Mouse (Mus musculus) macrophage (primary cell): ENCODE measurements around the gene Patj. TPM values are rescaled to one million over a fixed set of nuclear protein-coding genes. Genes with fewer than 3 reads are reported as not detected.
A peak's percentile ranks its signal among the peaks of the same experiment; 100 is the strongest.
"Not testable (repeated sequence)": the region's sequence is repeated elsewhere in the genome, so short reads cannot be mapped to it uniquely, and the experiment has no call there.

ENCODE experiments used
- H3K27ac ChIP-seq: fragments of 350-480 bp; formaldehyde crosslinking; 2 replicates; pipeline ENCODE4 v1.9.0; 2021
- H3K36me3 ChIP-seq: fragments of 350-480 bp; formaldehyde crosslinking; 2 replicates; pipeline ENCODE4 v1.9.0; 2021; ENCODE audit errors: inconsistent target
- H3K4me3 ChIP-seq: fragments of 350-480 bp; formaldehyde crosslinking; 2 replicates; pipeline ENCODE4 v1.9.0; 2021; ENCODE audit errors: inconsistent target
- H3K79me2 ChIP-seq: fragments of 350-480 bp; formaldehyde crosslinking; 2 replicates; pipeline ENCODE4 v1.9.0; 2021; ENCODE audit errors: inconsistent target
- WGBS: methylation state at CpG from one replicate; pipeline ENCODE4 v1.1.7; 2026; ENCODE audit warnings: inconsistent platforms; ENCODE audit not compliant: missing documents; 5-methylcytosine and 5-hydroxymethylcytosine counted together
- polyA plus RNA-seq: library from polyadenylated mRNA; stranded (reverse); fragments of 250-400 nt; gene quantifications from 3 replicates; pipeline ENCODE4 v1.2.4, GENCODE M21; 2018; ENCODE audit warnings: inconsistent platforms
- total RNA-seq, 78 experiments: library from RNA; depleted of rRNA; stranded (reverse); fragments of 250-400 nt; gene quantifications; 1 replicate in 9 of 78; 2 replicates in 24 of 78; 3 replicates in 43 of 78; 4 replicates in 2 of 78; pipeline ENCODE4 v1.2.4; 2018; ENCODE audit warnings: inconsistent platforms in 56 of 78

Patj gene
- 1 to 10 TPM in 19 of 26 experiments, under 1 TPM in 7; 0.32 to 6.0 (median 1.2) TPM for total RNA-seq (2018; cell fraction: chromatin; rRNA removed)
- 1 to 10 TPM in 1 of 26 experiments, under 1 TPM in 25; 0.15 to 1.6 (median 0.48) TPM for total RNA-seq (2018; cell fraction: cytosol; rRNA removed)
- total RNA-seq (2018; cell fraction: nucleus; rRNA removed): 1 to 10 TPM in 13 of 26 experiments, under 1 TPM in 13; 0.18 to 3.8 (median 0.95) TPM
- 0.16 to 0.39 TPM (median 0.34 TPM) in 3 replicates for polyA plus RNA-seq

- Histone ChIP-seq H3K36me3 (no peaks in the 10 kb centered on the region), H3K27ac (no peak within 1 kb of the TSS), H3K4me3 (no peak within 1 kb of the TSS), H3K79me2 (no peaks in the 10 kb centered on the region)
- WGBS: 4% methylated on average over 64 of the region's 73 CpGs
Observed at GRCm38 (mm10) chr4:98395690-98396437, at the start of gene Patj. Patj (plus strand) TSS chr4:98395785.

- WGBS: 68% methylated on average over 5 of the region's 5 CpGs
- H3K27ac ChIP-seq: no peak overlapping the region
- H3K4me3 ChIP-seq: no peak overlapping the region
- no peaks in the 10 kb centered on the region for H3K36me3 ChIP-seq
- H3K79me2 ChIP-seq: no peaks in the 10 kb centered on the region
Observed at GRCm38 (mm10) chr4:98348580-98348979, 47.0 kb upstream of the Patj start.

GRCm38 (mm10) chr4:98358034-98358809, 37.4 kb upstream of the Patj start:
- Histone ChIP-seq H3K27ac (no peak overlapping the region), H3K4me3 (no peak overlapping the region), H3K36me3 (peaks cover 46% of the 10 kb centered on the region), H3K79me2 (no peaks in the 10 kb centered on the region)
- 93% methylated on average over 9 of the region's 9 CpGs for WGBS

GRCm38 (mm10) chr4:98375401-98375800, 20.2 kb upstream of the Patj start:
- WGBS: 83% methylated on average over 4 of the region's 4 CpGs
- H3K79me2 ChIP-seq: peaks cover 35% of the 10 kb centered on the region; the same call in 1 of the 2 replicates
- no peak overlapping the region for H3K4me3 ChIP-seq
- H3K36me3 ChIP-seq: peaks cover 5% of the 10 kb centered on the region; the same call in 1 of the 2 replicates
- H3K27ac ChIP-seq: no peak overlapping the region

GRCm38 (mm10) chr4:98376943-98377342, 18.6 kb upstream of the Patj start:
- Histone ChIP-seq H3K36me3 (peaks cover 5% of the 10 kb centered on the region; the same call in 1 of the 2 replicates), H3K79me2 (peaks cover 50% of the 10 kb centered on the region; the same call in 1 of the 2 replicates), H3K27ac (no peak overlapping the region), H3K4me3 (no peak overlapping the region)
- WGBS: 91% methylated on average over 2 of the region's 2 CpGs

- under 1% methylated on average over 45 of the region's 46 CpGs for WGBS
- peaks cover 51% of the 10 kb centered on the region; the same call in 1 of the 2 replicates for H3K79me2 ChIP-seq
- no peaks in the 10 kb centered on the region for H3K36me3 ChIP-seq
- H3K4me3 ChIP-seq: peak within 1 kb of the TSS; percentile 77
- peak within 1 kb of the TSS; percentile 46 for H3K27ac ChIP-seq
Observed at GRCm38 (mm10) chr4:98382716-98383424, 12.7 kb upstream of the Patj start, which contains the start of gene Tm2d1. Tm2d1 (minus strand) TSS chr4:98383306.

- H3K27ac ChIP-seq: no peak overlapping the region
- H3K36me3 ChIP-seq: no peaks in the 10 kb centered on the region
- no peak overlapping the region for H3K4me3 ChIP-seq
- 89% methylated on average over 5 of the region's 5 CpGs for WGBS
- peaks cover 29% of the 10 kb centered on the region; the same call in 1 of the 2 replicates for H3K79me2 ChIP-seq
Observed at GRCm38 (mm10) chr4:98385036-98385435, 10.5 kb upstream of the Patj start.

- H3K79me2 ChIP-seq: no peaks in the 10 kb centered on the region
- H3K36me3 ChIP-seq: no peaks in the 10 kb centered on the region
- WGBS: 16% methylated on average over 7 of the region's 7 CpGs
- H3K4me3 ChIP-seq: no peak overlapping the region
- H3K27ac ChIP-seq: no peak overlapping the region
Observed at GRCm38 (mm10) chr4:98395346-98395689, 267 bp upstream of the Patj start.

GRCm38 (mm10) chr4:98400926-98401583, 5.5 kb downstream of the Patj start:
- Histone ChIP-seq H3K36me3 (no peaks in the 10 kb centered on the region), H3K27ac (no peak overlapping the region), H3K79me2 (no peaks in the 10 kb centered on the region), H3K4me3 (no peak overlapping the region)
- 85% methylated on average over 6 of the region's 6 CpGs for WGBS

GRCm38 (mm10) chr4:98401584-98401962, 6.0 kb downstream of the Patj start:
- H3K27ac ChIP-seq: no peak overlapping the region

GRCm38 (mm10) chr4:98403492-98403891, 7.9 kb downstream of the Patj start:
- Histone ChIP-seq H3K27ac (no peak overlapping the region), H3K79me2 (no peaks in the 10 kb centered on the region), H3K4me3 (no peak overlapping the region), H3K36me3 (no peaks in the 10 kb centered on the region)
- 100% methylated on average over 1 of the region's 4 CpGs for WGBS

More at GRCm38 (mm10) chr4:98401584-98401962, 6.0 kb downstream of the Patj start:
- Histone ChIP-seq H3K4me3 (no peak overlapping the region), H3K79me2 (no peaks in the 10 kb centered on the region), H3K36me3 (no peaks in the 10 kb centered on the region)
- WGBS: 89% methylated on average over 2 of the region's 2 CpGs

- no peak overlapping the region for H3K27ac ChIP-seq
- no peak overlapping the region for H3K4me3 ChIP-seq
- no peaks in the 10 kb centered on the region for H3K36me3 ChIP-seq
- no peaks in the 10 kb centered on the region for H3K79me2 ChIP-seq
- WGBS: 92% methylated on average over 6 of the region's 6 CpGs
Observed at GRCm38 (mm10) chr4:98404412-98404811, 8.8 kb downstream of the Patj start.

GRCm38 (mm10) chr4:98408455-98408854, 12.9 kb downstream of the Patj start:
- Histone ChIP-seq H3K36me3 (no peaks in the 10 kb centered on the region), H3K79me2 (no peaks in the 10 kb centered on the region), H3K27ac (no peak overlapping the region), H3K4me3 (no peak overlapping the region)
- WGBS: 56% methylated on average over 4 of the region's 4 CpGs

- not testable (repeated sequence) for H3K36me3 ChIP-seq
- WGBS: 94% methylated on average over 8 of the region's 8 CpGs
Observed at GRCm38 (mm10) chr4:98415150-98415549, 19.6 kb downstream of the Patj start.

More at GRCm38 (mm10) chr4:98415150-98415549, 19.6 kb downstream of the Patj start:
- not testable (repeated sequence) for H3K4me3 ChIP-seq, H3K79me2 ChIP-seq, H3K27ac ChIP-seq
